Mouse (Mus musculus) cerebellum, postnatal 10 days (tissue): Measurements from ENCODE around the gene Mettl16.
A peak's percentile ranks its signal among the peaks of the same experiment; 100 is the strongest.

Experiments
- DNase-seq, 2 experiments: peaks; one replicate each; pipeline ENCODE4 v3.0.0; 2021; ENCODE audit warnings: mixed read lengths in 2 of 2

Mettl16 gene

DNA sequence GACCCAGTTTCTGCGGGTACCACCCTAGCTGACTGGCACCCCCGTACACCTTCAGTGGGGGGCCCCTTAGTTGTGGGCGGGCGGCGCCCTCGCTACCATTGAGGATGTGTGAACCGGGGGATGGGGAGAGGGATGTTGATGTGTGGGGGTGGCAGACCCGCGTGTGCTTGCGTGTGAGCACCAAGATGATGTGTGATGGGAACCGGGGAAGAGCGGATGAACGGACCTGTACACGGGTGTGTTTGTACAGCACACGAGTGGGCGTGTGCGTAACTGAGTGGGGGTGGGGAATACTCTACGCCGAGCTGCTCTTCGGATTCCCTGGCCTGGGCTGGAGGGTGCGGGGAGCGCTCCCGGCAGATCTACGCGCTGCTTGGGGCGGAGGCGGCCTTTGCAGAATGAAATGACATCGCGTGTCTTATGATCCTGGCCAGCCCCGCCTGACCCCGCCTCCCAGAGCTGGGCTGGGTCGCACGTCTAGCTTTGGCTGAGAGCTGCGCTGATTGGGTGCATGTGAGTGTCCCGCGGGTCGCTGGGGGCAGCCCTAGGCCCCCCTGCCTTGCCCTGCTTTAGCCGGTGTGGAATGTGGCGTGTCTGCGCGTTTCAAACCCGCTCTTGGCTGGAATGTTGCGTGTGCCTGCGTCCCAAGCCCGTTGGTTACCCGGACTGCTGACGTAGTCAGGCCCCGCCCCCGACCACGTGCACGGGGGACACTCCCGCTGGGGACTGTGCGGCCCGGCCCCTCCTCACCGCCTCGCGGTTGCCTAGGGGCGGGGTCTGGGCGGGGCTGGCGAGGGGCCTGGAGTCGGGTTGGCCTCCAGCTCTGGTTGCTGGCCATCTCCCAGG lies 61.2 kb downstream of the Mettl16 start:
- peak; percentile 100 for DNase-seq

DNA sequence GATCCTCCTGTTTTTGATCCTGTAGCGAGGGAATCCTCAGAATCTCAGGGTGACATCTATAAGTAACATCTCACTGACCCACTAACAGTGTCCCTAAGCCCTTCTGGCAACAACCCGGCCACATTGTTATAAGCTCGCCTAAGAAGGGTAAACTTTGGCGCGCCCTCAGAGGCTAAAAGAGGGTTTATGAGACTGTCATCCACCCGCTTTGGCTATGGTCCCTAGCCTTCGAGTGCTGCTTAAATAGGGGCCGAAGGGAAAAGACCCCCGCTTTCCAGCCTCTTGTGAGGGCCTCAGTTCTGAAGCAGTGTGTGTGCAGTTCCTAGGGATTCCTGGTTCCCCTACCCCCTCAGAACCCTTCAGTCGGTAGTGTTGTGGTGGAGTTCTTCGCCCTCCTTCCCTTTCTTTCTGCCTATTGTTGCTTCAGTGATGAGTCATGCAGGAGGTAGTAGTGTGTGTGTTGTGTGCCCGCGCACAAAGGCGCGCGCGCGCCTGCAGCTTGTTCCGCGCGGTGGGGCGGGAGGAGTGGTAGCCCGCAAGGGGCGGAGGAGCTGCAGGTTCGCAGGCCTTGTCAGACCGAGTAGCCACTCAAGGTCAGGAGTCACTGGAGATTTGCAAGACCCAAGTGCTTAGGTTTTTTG lies 62.0 kb downstream of the Mettl16 start:
- peak; percentile 72 to 75 for DNase-seq

DNA sequence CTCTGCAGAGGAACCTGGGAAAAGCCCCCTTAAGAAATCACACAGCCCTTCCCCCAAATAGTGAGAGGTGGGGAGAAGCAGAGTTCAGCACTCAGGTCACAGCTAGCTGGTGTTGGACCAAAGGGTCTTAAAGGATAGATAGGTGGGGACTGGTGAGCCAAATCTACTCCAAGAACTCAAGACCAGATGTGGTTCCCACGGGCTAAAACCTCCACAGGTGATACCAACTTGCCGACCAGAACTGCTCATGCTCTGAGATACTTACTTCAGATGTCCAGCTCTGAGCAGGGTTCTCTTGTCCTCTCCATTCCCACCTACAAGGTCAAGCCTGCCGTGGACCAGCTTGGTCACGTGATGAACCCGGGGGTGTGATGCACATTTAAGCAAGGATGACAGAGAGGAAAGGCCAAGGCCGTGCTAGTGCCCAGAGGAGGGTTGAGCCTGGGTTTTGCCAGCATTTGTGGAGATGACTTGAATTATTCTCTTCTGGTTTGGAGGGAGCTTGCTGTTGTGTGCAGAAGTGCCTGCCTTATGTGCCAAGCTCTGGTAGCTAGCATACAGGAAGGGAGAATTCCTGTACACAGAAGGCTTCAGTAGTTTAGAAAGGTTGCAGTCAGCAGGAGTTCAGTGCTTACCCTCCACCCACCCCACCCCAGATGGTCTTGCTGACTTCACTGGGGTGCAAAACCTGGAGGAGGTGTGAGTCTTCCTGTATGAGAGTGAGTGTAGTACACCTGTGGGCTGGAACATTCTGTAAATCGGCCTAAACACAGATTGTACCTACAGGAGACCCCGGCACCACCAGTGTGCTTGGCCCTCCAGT lies 63.1 kb downstream of the Mettl16 start:
- no peak for DNase-seq

DNA sequence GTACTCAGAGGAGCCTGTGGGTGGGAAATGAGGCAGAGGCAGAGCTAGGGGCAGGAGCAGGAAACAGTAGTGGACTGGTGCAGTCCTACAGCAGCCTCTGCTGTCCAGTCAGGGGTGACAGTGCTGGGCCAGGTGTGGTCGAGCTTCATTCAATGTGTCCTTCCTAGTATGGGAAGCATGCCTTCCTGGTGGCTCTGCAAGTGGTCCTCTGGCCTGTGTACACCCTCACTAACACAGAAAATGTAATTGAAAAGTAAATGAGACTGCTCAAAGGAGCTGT lies 63.7 kb downstream of the Mettl16 start:
- no peak for DNase-seq

DNA sequence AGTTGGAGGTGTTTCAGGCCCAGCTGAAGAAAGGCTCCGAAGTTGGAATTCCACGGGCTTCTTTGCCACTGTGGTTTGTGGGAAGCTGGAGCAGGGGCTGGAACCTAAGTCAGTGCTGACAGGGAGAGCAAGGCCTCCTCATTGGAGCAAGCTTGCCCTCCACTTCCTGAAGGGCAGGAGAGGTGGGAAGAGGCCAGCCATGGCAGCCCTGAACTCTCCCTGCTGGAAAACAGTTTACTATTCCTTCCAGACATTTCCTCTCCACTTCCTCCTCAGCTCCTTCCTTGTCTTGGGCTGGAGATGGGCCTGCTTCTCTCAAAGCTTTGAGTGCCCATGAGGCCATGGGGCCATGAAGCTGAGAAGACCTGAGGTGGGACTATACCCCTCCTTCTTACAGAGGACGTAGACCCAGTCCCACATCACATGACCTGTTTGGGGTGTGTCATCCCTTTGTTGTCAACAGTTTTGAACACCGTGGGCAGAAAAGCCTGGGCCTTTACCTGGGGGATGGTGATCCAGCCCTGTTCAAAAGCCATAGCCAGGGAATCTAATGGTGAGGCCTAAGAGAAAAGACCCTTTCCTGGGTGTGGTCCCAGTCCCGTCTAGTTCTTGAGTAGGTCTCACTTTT lies 64.1 kb downstream of the Mettl16 start:
- DNase-seq = no peak

DNA sequence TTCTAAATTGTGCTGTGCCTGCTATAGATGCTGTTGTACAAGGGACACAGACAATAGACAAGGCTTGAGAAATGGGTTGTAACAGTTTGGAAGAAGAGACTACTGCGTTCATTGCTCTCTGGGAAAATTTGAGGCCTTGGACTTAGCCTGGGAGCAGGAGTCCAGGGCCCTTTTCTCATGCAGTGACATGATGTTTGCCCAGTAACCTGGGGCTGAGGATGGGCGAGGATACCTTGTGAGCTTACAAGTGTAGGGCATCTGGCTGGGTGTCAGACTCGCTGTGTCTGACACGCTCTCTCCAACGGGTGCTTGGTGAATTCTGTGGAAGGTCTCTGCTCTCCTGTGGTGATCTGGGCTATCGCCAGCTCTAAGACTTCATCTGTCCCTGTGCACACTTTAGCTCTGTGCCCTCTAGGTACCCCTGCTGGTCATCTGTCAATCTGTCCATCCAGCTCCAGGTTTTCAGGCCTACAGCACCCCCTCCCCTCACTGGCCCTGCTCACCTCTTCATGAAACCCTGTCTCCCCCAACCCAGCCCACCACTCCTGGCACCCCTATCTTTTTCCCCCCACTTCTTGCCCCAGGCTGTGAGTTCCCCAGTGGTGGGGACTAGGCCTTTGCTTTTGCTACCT lies 65.1 kb downstream of the Mettl16 start:
- peak in 1 of 2 experiments; percentile 42 for DNase-seq

DNA sequence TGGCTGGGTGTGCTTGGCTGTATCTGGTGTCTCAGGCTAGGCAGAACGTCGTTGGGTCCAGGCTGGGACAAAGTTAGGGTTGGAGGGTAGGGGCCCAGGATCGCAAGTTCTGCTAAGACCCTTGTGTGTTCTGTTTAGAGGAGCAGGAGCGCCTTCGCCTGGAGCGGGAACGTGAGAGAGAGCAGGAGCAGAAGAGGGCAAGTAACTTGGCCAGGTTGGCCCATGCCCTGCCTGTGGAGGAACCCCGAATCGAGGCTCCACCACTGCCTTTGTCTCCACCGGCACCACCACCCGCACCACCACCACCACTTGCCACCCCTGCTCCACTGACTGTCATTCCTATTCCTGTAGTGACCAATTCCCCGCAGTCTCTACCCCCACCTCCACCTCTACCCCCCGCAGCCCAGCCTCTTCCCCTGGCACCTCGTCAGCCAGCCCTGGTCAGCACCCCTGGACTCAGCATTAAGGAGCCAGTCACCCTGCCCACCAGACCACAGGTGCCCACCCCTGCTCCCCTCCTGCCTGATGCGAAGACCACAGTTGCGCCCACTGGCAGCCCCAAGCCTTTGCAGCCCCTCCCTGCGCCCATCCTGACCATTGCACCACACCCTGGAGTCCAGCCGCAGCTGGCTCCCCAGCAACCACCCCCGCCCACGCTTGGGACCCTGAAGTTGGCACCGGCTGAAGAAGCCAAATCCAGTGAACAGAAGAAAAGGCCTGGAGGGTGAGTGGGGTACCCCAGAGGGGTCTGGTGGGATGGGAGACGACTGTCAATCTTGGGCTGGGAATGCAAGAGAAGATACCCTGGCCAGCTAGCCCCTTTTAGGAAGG lies 65.8 kb downstream of the Mettl16 start:
- no peak for DNase-seq

DNA sequence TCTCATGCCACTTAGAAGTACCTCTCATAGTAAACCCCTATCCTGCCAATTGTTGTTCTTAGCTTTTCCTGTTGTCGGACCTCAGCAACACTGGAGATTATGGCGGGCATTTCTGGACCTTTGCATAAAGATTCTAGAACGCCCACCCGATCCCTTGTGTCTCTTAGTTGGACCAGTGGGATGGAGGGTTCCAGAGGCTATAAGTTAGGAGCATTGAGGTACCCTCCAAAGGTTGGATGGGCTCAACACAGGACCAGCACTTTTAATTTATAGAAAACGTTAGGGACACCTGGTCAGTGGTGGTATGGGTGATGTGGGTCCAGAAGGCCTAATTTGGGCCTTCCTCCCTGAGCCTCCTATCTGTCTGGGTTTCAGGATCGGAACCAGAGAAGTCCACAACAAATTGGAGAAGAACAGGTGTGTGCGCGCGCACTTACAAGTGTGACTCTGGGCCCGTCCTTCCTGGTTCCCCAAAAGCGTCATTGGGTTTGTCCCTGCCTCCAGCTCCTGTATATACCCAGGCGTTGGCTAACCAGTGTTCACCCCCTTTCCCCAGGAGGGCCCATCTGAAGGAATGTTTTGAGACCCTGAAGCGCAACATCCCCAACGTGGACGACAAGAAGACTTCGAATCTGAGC lies 66.5 kb downstream of the Mettl16 start:
- DNase-seq = no peak

DNA sequence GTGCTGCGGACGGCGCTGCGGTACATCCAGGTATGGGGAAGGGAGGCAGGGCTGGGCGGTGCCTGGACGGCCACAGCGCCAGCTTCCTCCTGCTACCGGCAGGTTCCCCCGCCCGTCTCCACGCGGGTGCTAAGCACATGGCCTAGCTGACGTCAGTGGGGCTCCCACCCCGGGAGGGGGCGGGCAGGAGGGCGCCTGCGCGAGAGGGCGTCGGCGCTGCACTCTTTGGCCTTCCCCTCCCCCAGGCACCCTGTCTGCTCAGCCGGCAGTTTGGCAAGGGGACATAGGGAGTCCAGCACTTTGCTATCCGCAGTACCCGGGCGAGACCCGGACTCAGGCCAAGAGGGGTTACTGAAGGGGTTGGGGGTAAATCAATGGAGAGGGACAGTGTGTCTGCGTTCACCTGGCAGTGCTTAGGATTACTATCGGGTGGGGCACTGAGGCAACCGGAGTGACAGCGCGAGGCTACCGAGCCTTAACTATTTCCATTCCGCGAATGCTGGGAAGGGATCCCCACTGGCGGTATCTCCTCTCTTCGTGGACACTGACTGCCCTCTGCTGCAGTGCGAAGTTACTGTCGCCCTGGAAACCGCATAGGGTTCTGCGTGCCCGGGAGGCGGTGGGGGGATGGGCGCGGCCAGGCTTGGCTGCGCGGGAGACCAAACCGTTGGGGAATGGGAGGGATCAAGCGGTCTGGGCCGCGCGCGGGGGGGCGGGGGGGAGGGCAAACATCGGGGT lies 67.2 kb downstream of the Mettl16 start:
- peak; percentile 91 to 93 for DNase-seq

DNA sequence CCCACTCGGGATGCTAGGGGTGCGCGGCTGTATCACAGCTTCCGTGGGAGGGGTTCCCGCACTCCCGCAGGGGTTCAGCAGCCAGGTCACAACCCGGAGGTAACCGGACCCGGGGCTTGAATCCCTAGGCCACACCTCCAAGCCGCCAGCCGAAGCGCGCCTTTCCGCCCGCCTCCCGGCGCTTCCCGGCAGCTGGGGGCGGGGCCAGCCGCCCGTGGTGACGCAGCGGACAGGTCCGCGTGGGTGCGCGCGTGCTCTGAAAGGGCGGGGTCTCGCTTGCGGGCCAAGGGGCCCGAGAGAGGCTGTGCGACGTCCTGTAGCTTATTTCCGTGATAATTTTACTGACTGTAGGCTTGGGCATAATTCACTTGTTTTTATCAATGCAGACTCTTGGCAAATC lies 67.8 kb downstream of the Mettl16 start:
- peak; percentile 91 to 94 for DNase-seq

DNA sequence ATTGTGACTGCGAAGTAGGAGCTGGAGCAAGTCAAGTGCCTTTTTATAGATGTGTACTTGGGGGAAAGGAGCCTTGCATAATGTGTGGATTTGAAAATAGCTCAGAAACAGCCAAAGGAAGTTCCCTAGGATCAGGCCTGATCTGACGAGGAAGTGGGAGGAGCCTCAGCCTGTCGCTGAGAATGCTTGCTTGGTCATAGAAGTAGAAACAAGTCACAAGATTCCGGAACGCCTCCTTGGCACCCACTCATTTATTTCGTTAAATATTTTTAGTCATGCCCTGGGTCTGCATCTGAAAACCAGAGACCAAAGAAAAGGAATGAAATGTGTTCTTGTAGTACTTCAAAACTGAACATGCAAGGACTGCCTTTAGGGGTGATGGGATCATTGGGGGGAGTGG lies 68.3 kb downstream of the Mettl16 start:
- DNase-seq = peak in 1 of 2 experiments; percentile 39

DNA sequence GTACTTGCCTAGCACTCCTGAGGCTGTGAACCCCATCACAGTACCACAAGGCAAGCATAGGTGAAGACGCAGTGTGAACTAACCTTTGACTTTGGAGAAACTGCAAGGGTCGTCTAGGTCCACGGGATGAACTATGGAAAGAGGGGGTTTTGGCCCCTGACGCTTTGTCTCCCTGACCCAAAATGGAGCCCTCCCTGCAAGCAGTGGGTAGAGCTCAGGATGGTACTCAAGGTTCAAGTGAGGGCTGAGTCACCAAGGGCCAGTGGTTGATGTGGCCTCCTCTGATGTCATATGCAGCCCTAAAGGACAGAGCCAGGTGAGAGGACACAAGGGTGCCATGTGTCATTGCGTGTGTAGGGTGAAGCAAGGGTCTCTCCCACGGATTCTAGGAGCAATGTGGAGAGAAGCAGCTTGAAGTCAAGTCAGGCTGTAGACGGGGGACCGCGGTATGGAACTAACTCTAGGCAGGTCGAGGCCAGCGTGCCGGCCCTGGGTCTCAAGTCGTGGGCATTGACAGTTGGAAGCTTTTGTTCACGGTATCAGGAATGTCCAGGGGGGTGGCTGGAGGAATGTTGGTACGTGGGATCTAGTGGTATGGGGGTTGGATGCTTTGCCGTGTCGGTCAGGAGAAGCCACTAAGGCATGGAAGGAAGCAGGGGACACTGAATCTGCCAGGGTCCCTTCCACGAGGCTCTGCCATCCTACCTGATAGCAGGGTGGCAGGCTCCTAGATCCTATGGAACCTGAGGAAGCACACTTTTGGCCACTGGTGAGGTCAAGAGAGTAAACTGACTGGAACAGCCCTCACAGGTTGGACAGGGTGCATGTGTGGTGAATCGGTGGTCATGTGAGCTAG lies 69.5 kb downstream of the Mettl16 start:
- no peak for DNase-seq

DNA sequence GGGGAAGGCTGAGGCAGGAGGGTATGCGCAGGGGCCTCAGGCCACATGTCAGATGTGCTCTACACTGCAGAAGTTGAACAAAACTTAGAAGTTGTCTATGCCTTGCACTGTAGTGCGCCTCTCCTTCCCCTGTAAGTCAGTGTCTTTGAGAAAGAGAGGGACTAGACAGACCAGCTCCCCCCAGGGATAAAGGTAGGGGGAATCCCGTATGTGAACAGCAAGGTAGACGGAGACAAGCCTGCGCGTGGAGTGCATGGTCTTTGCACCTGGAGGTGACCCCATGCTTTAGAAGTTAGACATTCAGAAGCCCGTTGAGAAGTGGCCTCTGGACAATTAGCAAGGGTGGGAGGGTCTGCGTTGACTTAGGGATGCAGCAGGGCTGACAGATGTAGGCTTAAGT lies 70.1 kb downstream of the Mettl16 start:
- DNase-seq = no peak

DNA sequence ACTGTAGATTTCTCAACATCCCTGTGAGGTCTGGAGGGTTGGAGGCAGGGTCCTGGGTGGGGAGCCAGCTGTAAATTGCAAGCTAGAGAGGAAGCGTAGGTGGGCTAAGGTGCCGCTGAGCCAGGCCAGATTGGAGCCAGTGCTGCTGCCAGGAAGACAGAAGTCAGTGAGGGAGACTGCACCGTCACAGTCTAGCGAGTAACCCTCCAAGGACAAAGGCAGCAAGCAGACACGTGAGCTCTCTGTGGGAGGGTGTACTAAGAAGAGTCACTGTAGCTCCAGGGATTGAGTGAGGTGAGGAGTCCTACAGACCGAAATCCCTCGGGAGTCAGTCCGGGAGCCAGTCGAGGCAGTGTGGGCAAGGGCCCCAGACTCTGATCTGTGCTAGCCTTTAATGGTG lies 70.7 kb downstream of the Mettl16 start:
- DNase-seq = peak; percentile 55

DNA sequence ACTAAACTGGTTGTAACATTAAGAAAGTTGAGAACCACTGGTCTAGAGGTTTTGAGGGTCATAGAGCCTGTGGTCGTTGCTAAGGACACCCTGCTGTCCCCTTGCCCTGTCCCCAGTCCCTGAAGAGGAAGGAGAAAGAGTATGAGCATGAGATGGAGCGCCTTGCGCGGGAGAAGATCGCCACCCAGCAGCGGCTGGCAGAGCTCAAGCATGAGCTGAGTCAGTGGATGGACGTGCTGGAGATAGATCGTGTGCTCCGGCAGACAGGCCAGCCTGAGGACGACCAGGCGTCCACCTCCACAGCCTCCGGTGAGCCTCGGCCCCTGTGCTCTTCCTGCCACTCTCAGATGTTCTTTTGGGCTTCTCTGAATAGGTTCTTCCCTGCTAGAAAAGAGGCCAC lies 71.4 kb downstream of the Mettl16 start:
- peak in 1 of 2 experiments; percentile 40 for DNase-seq

DNA sequence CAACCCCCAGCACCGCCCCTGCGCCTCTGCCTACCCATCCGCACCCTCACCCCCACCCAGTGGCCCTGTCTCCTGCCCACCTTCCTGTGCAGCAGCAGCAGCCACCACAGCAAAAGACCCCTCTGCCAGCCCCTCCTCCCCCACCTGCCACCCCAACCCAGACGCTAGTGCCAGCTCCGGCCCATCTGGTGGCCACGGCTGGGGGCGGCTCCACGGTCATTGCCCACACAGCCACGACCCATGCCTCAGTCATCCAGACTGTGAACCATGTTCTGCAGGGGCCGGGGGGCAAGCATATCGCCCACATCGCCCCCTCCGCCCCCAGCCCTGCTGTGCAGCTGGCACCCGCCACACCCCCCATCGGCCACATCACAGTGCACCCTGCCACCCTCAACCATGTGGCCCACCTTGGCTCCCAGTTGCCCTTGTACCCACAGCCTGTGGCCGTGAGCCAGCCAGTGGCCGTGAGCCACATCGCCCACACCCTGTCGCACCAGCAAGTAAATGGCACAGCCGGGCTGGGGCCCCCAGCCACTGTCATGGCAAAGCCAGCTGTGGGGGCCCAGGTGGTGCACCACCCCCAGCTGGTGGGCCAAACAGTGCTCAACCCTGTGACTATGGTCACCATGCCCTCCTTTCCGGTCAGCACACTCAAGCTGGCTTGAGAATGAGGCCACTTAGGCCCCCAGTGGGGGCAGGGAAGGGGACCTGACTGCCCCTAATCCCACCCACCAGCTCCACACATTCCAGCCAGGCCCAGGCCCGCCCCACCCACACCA lies 72.2 kb downstream of the Mettl16 start:
- DNase-seq = peak; percentile 80 to 89

DNA sequence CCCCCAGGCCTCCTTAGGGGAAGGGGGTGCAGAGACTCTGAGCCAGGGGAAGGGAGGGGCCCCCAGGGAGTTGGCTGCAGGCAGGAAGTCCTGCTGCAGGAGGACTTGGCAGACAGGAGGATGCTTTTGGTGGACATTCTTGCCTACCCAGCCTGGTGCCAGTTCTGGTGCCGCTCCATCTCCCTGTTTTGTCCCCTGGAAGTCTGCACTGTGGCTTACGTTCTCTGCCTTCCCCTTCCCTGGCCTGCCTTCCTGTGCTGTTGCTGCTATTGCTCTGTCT lies 72.7 kb downstream of the Mettl16 start:
- DNase-seq = peak; percentile 56 to 69

DNA sequence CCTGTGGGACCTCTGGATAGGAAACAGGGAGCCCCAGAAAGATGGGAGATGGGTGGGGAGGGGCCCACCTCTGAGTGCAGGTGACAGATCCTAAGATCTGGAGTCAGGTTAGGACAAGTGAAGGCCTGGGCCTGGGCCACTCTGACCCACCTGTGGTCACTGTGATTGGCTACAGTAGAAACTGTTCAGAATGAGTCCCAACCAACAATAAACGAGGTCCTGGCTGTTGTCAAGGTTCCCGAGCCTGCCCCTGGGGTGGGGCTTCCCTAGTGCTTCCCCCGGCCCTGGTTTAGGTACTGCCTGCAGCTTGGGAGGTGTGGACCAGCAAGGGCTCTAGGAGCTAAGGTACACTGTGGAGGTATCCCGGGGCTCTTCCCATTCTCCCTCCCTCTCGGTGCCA lies 73.1 kb downstream of the Mettl16 start:
- DNase-seq = no peak

DNA sequence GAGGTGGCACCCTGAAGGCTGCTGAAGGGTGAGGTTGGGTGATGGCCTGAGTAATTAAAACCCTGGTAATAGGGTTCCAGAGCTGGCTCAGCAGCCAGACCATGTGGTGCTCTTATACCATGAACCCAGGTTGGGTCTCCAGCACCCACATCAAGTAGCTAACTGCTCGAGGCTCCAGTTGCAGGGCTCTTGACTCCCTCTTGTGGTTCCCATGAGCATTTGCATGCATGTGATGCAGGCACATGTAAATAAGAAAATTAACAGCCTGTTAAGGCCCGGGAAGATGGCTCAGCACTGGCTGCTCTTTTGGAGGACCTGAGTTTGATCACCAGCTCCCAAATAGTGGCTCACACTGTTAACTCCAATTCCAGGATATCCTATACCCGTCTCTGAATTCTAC lies 75.2 kb downstream of the Mettl16 start:
- no peak for DNase-seq
